Comparison of ENCODE assay signal across 20 mouse cellular contexts in the genomic region with DNA sequence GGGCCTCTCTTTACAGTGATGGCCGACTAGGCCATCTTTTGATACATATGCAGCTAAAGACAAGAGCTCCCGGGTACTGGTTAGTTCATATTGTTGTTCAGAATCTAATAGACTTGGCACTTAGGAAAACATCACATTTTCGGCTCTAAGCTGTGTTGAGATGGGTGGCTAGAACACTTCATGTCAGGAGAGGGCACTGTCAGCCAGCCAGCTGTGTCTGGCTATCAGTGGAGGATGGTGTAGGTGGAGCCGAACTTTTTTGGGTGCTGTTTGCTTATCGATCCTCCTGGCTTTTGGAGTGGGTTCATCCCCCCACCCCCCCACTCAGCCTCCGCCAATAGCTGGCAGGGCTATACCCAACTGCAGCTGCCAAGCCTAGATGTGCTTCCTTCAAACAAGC.
DNase-seq lines count a peak whose midpoint lies in the region; ATAC-seq and TF ChIP-seq lines count a peak whose summit lies in the region.
"Had no signal": no experiment of that assay in that cellular context is flagged by ENCODE, and none has a peak within 500 bp of the region (broad histone marks: within the 10 kb centered on the region; RNA-seq: fewer than 3 reads in every experiment).

No protein-coding gene starts in this region.

- H3K4me3 ChIP-seq in forebrain, embryonic 16.5 days (replicated peaks; ENCODE audit: low read length), result no peak overlapping the region
- no peak overlapping the region for H3K4me3 ChIP-seq in forebrain, embryonic 11.5 days (ENCODE audit: low read depth, low read length)
- no peak overlapping the region for H3K4me3 ChIP-seq in kidney, postnatal 0 days (replicated peaks; ENCODE audit: low read depth, low read length)
- H3K4me3 ChIP-seq: embryonic facial prominence, embryonic 10.5 days; forebrain, embryonic 15.5 days; heart, embryonic 15.5 days; hindbrain, embryonic 12.5 days; limb, embryonic 13.5 days had no signal

- WGBS in forebrain, embryonic 16.5 days, result 44% methylated on average over 6 of the region's 6 CpGs
- WGBS in forebrain, embryonic 11.5 days, result 52% methylated on average over 6 of the region's 6 CpGs
- WGBS in kidney, postnatal 0 days, result 54% methylated on average over 6 of the region's 6 CpGs

- H3K27me3 ChIP-seq in forebrain, embryonic 16.5 days (replicated peaks; ENCODE audit: control insufficient read depth, insufficient read depth, low read length), result no peaks in the 10 kb centered on the region
- H3K27me3 ChIP-seq in forebrain, embryonic 11.5 days (ENCODE audit: control insufficient read depth, insufficient read depth, low read length), result no peaks in the 10 kb centered on the region
- no peaks in the 10 kb centered on the region for H3K27me3 ChIP-seq in kidney, postnatal 0 days (ENCODE audit: insufficient read depth, low read length)
- no peaks in the 10 kb centered on the region for H3K27me3 ChIP-seq in splenic B cell, adult 2 months (ENCODE audit: control insufficient read depth, insufficient read depth, low read length, poor library complexity, severe bottlenecking)
- H3K27me3 ChIP-seq: forebrain, embryonic 15.5 days; hindbrain, embryonic 12.5 days had no signal

- no peaks in the 10 kb centered on the region; the same call in 1 of the 2 replicates for H3K4me1 ChIP-seq in forebrain, embryonic 16.5 days (replicated peaks; ENCODE audit: control insufficient read depth, insufficient read depth, low read length)
- no peaks in the 10 kb centered on the region for H3K4me1 ChIP-seq in forebrain, embryonic 11.5 days (replicated peaks; ENCODE audit: control insufficient read depth, insufficient read depth, low read length)
- no peaks in the 10 kb centered on the region for H3K4me1 ChIP-seq in kidney, postnatal 0 days (replicated peaks; ENCODE audit: insufficient read depth, low read length)
- H3K4me1 ChIP-seq: embryonic facial prominence, embryonic 10.5 days; heart, embryonic 15.5 days; hindbrain, embryonic 12.5 days; limb, embryonic 13.5 days had no signal

- DNase-seq in forebrain, embryonic 11.5 days (ENCODE audit: low spot score), result no peak
- no peak for DNase-seq in kidney, postnatal 0 days (ENCODE audit: low spot score)
- DNase-seq in kidney, postnatal 36 days, result no peak
- peak; percentile 9 for DNase-seq in retina, embryonic 14.5 days (ENCODE audit: low spot score)
- no peak for DNase-seq in retina, postnatal 1 day
- DNase-seq in splenic B cell, adult 2 months (ENCODE audit: low read depth, low spot score), result peak; percentile 2
- no peak for DNase-seq in embryo, embryonic 10.5 days (ENCODE audit: low spot score)
- DNase-seq: adrenal gland, postnatal 36 days; heart, adult 18-20 months; kidney, adult 2 months; kidney, postnatal 25 days; lung, postnatal 10 days; thymus, postnatal 4 days had no signal

- no peak overlapping the region for H3K9ac ChIP-seq in forebrain, embryonic 16.5 days (replicated peaks; ENCODE audit: low read depth, low read length)
- H3K9ac ChIP-seq in forebrain, embryonic 11.5 days (ENCODE audit: low read length), result no peak overlapping the region
- no peak overlapping the region for H3K9ac ChIP-seq in kidney, postnatal 0 days (ENCODE audit: low read depth, low read length)
- H3K9ac ChIP-seq: forebrain, embryonic 15.5 days; heart, embryonic 15.5 days; hindbrain, embryonic 12.5 days; limb, embryonic 13.5 days had no signal

- H3K4me2 ChIP-seq in forebrain, embryonic 16.5 days (ENCODE audit: low read length), result no peak overlapping the region
- H3K4me2 ChIP-seq in forebrain, embryonic 11.5 days (ENCODE audit: low read depth, low read length, severe bottlenecking), result no peak overlapping the region
- no peak overlapping the region for H3K4me2 ChIP-seq in kidney, postnatal 0 days (ENCODE audit: low read length)
- H3K4me2 ChIP-seq: forebrain, embryonic 15.5 days; heart, embryonic 15.5 days; hindbrain, embryonic 12.5 days; limb, embryonic 13.5 days had no signal

- peak; percentile 36; the same call in 1 of the 2 replicates for ATAC-seq in forebrain, embryonic 16.5 days
- no peak for ATAC-seq in forebrain, embryonic 11.5 days (replicated peaks; ENCODE audit: low FRiP score)
- no peak for ATAC-seq in kidney, postnatal 0 days (replicated peaks; ENCODE audit: low FRiP score, low read depth)
- ATAC-seq: forebrain, embryonic 15.5 days; midbrain, embryonic 16.5 days had no signal

- no peak overlapping the region for H3K27ac ChIP-seq in forebrain, embryonic 16.5 days (ENCODE audit: low read length)
- no peak overlapping the region for H3K27ac ChIP-seq in forebrain, embryonic 11.5 days (ENCODE audit: low read depth, low read length)
- H3K27ac ChIP-seq in kidney, postnatal 0 days, result no peak overlapping the region
- H3K27ac ChIP-seq: embryonic facial prominence, embryonic 10.5 days; forebrain, embryonic 15.5 days; heart, embryonic 15.5 days; hindbrain, embryonic 12.5 days; limb, embryonic 13.5 days had no signal

- no peaks in the 10 kb centered on the region for H3K9me3 ChIP-seq in forebrain, embryonic 16.5 days (ENCODE audit: control insufficient read depth, low read length)
- H3K9me3 ChIP-seq in forebrain, embryonic 11.5 days (ENCODE audit: control insufficient read depth, low read length), result no peaks in the 10 kb centered on the region
- H3K9me3 ChIP-seq in kidney, postnatal 0 days (replicated peaks; ENCODE audit: low read length), result no peaks in the 10 kb centered on the region
- H3K9me3 ChIP-seq: embryonic facial prominence, embryonic 10.5 days; forebrain, embryonic 15.5 days; heart, embryonic 15.5 days; hindbrain, embryonic 12.5 days; limb, embryonic 13.5 days had no signal

- no peaks in the 10 kb centered on the region for H3K36me3 ChIP-seq in forebrain, embryonic 16.5 days (ENCODE audit: control insufficient read depth, insufficient read depth)
- no peaks in the 10 kb centered on the region for H3K36me3 ChIP-seq in forebrain, embryonic 11.5 days (ENCODE audit: control insufficient read depth, insufficient read depth, low read length)
- H3K36me3 ChIP-seq in kidney, postnatal 0 days (ENCODE audit: insufficient read depth, low read length), result no peaks in the 10 kb centered on the region
- no peaks in the 10 kb centered on the region for H3K36me3 ChIP-seq in splenic B cell, adult 2 months (ENCODE audit: control insufficient read depth, insufficient read depth, low read length, poor library complexity, severe bottlenecking)
- H3K36me3 ChIP-seq: embryonic facial prominence, embryonic 10.5 days; forebrain, embryonic 15.5 days; heart, embryonic 15.5 days; hindbrain, embryonic 12.5 days; limb, embryonic 13.5 days had no signal

- TF ChIP-seq CTCF in kidney, postnatal 0 days (IDR thresholded peaks at IDR 0.05; ENCODE audit: low read depth), result peak; percentile 29; the same call in 1 of the 2 replicates

Comparison
In these comparisons a context has a peak if more than half of its experiments do, and no peak if none do; other contexts are left out.
1. DNase-seq: peak in retina, embryonic 14.5 days (single experiment) and splenic B cell, adult 2 months (single experiment); none in forebrain, embryonic 11.5 days (single experiment), kidney, postnatal 0 days (single experiment), kidney, postnatal 36 days (0 of 2), retina, postnatal 1 day (single experiment) and embryo, embryonic 10.5 days (single experiment).